Mouse (Mus musculus): Measurements from ENCODE around the gene Gtpbp3. TPM values are rescaled to one million over a fixed set of nuclear protein-coding genes. Genes with fewer than 3 reads are reported as not detected.

Gene Gtpbp3
- polyA plus RNA-seq, 1 experiment from 2014 or later: 44.1 TPM

- ATAC-seq (peak; percentile 61), DNase-seq (ENCODE audit: low read depth, low spot score) (peak; percentile 88)
- TF ChIP-seq CTCF (IDR thresholded peaks at IDR 0.05): no peak
- POLR2A ChIA-PET: interaction anchor here (1.8 kb wide), 1 partner anchor 19 kb away, joined by 6 read pairs; the partner anchor contains the start of gene Gtpbp3
- H3K27me3 ChIP-seq: no peaks in the 10 kb centered on the region
- in situ Hi-C loops (cut with MboI; ENCODE audit: low pct_unique_long_range_greater_than_20kb): no loop called here
- CTCF ChIA-PET: interaction anchor here (0.9 kb wide), 1 partner anchor 50 kb away, joined by 4 read pairs; no protein-coding TSS in a partner anchor
Measured at GRCm38 (mm10) chr8:71468916-71469315, 19.0 kb upstream of the Gtpbp3 start, which contains the start of gene Dda1. Gene Dda1, plus strand, starts transcription at chr8:71469199.

- ChIA-PET CTCF (interaction anchor here (0.9 kb wide), 1 partner anchor 49 kb away, joined by 4 read pairs; no protein-coding TSS in a partner anchor), POLR2A (interaction anchor here (0.6 to 1.8 kb wide), 2 partner anchors 10 to 19 kb away, joined by 5 to 6 read pairs; partner anchors contain the start of gene Gtpbp3)
- no peaks in the 10 kb centered on the region for H3K27me3 ChIP-seq
- ATAC-seq: no peak
- no peak for TF ChIP-seq CTCF (IDR thresholded peaks at IDR 0.05)
- in situ Hi-C loops (cut with MboI; ENCODE audit: low pct_unique_long_range_greater_than_20kb): no loop called here
- DNase-seq (ENCODE audit: low read depth, low spot score): no peak
Measured at GRCm38 (mm10) chr8:71469411-71469810, 18.5 kb upstream of the Gtpbp3 start.

- DNase-seq (ENCODE audit: low read depth, low spot score) (no peak), ATAC-seq (no peak)
- POLR2A ChIA-PET: interaction anchor here (0.6 kb wide), 1 partner anchor 213 kb away, joined by 3 read pairs; no protein-coding TSS in a partner anchor
- in situ Hi-C loops (cut with MboI; ENCODE audit: low pct_unique_long_range_greater_than_20kb): no loop called here
- CTCF ChIA-PET: no interaction called here
- H3K27me3 ChIP-seq: no peaks in the 10 kb centered on the region
- no peak for TF ChIP-seq CTCF (IDR thresholded peaks at IDR 0.05)
Measured at GRCm38 (mm10) chr8:71470146-71470912, 17.6 kb upstream of the Gtpbp3 start.

GRCm38 (mm10) chr8:71470913-71471255, 17.0 kb upstream of the Gtpbp3 start:
- DNase-seq (ENCODE audit: low read depth, low spot score) (no peak), ATAC-seq (no peak)
- no peak for TF ChIP-seq CTCF (IDR thresholded peaks at IDR 0.05)
- CTCF ChIA-PET: no interaction called here
- in situ Hi-C loops (cut with MboI; ENCODE audit: low pct_unique_long_range_greater_than_20kb): no loop called here
- H3K27me3 ChIP-seq: no peaks in the 10 kb centered on the region
- POLR2A ChIA-PET: no interaction called here

GRCm38 (mm10) chr8:71471861-71472260, 16.0 kb upstream of the Gtpbp3 start:
- ChIA-PET POLR2A (no interaction called here), CTCF (no interaction called here)
- H3K27me3 ChIP-seq: no peaks in the 10 kb centered on the region
- no peak for TF ChIP-seq CTCF (IDR thresholded peaks at IDR 0.05)
- DNase-seq (ENCODE audit: low read depth, low spot score) (no peak), ATAC-seq (no peak)
- in situ Hi-C loops (cut with MboI; ENCODE audit: low pct_unique_long_range_greater_than_20kb): no loop called here

- ChIA-PET CTCF (interaction anchor here (1.4 kb wide), 1 partner anchor 16 kb away, joined by 3 read pairs; the partner anchor contains the start of gene Gtpbp3), POLR2A (interaction anchor here (1.2 kb wide), 1 partner anchor 8 kb away, joined by 3 read pairs; the partner anchor contains the start of gene Mrpl34)
- ATAC-seq (no peak), DNase-seq (ENCODE audit: low read depth, low spot score) (no peak)
- TF ChIP-seq CTCF (IDR thresholded peaks at IDR 0.05): no peak
- in situ Hi-C loops (cut with MboI; ENCODE audit: low pct_unique_long_range_greater_than_20kb): no loop called here
- no peaks in the 10 kb centered on the region for H3K27me3 ChIP-seq
Measured at GRCm38 (mm10) chr8:71472601-71473386, 15.1 kb upstream of the Gtpbp3 start.

GRCm38 (mm10) chr8:71474344-71474743, 13.6 kb upstream of the Gtpbp3 start:
- no peak for TF ChIP-seq CTCF (IDR thresholded peaks at IDR 0.05)
- in situ Hi-C loops (cut with MboI; ENCODE audit: low pct_unique_long_range_greater_than_20kb): no loop called here
- CTCF ChIA-PET: no interaction called here
- DNase-seq (ENCODE audit: low read depth, low spot score) (no peak), ATAC-seq (no peak)
- H3K27me3 ChIP-seq: no peaks in the 10 kb centered on the region
- POLR2A ChIA-PET: no interaction called here

GRCm38 (mm10) chr8:71474785-71475701, 12.9 kb upstream of the Gtpbp3 start:
- no peaks in the 10 kb centered on the region for H3K27me3 ChIP-seq
- ATAC-seq (no peak), DNase-seq (ENCODE audit: low read depth, low spot score) (no peak)
- in situ Hi-C loops (cut with MboI; ENCODE audit: low pct_unique_long_range_greater_than_20kb): no loop called here
- ChIA-PET POLR2A (interaction anchor here (1.5 kb wide), 1 partner anchor 8 kb away, joined by 3 read pairs; no protein-coding TSS in a partner anchor), CTCF (no interaction called here)
- TF ChIP-seq CTCF (IDR thresholded peaks at IDR 0.05): no peak

GRCm38 (mm10) chr8:71475702-71476075, 12.2 kb upstream of the Gtpbp3 start:
- no peak for ATAC-seq
- in situ Hi-C loops (cut with MboI; ENCODE audit: low pct_unique_long_range_greater_than_20kb): no loop called here
- TF ChIP-seq CTCF (IDR thresholded peaks at IDR 0.05): no peak
- ChIA-PET CTCF (no interaction called here), POLR2A (interaction anchor here (1.5 kb wide), 1 partner anchor 9 kb away, joined by 3 read pairs; no protein-coding TSS in a partner anchor)
- DNase-seq (ENCODE audit: low read depth, low spot score): no peak
- H3K27me3 ChIP-seq: no peaks in the 10 kb centered on the region
